Mouse (Mus musculus): ENCODE results near the gene Bola1. TPM values are rescaled to one million over a fixed set of nuclear protein-coding genes. Genes with fewer than 3 reads are reported as not detected.
"Not testable (repeated sequence)": the region's sequence is repeated elsewhere in the genome, so short reads cannot be mapped to it uniquely, and the experiment has no call there.

Gene Bola1
- polyA plus RNA-seq, 1 experiment: 55.4 TPM

DNA sequence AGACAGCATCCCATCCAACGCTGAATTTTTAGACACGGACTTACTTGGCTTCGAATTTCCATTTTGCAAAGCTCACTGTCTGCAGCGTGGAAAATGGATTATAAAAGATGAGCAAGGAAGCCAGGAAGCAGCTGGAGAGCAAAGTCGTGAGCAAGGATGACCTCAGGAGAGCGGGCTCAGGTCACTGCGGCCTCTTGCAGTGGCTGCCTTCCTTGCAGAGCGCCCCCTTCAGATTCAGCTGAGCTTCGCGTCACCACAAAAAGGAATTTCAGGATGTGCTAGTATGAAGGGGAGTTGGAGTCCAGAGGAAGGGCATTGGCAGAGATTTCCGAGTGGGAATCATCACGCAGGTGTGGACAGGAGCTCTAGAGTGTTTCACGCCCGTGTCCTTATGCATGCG, 10.3 kb downstream of the Bola1 start:
- no peaks in the 10 kb centered on the region for H3K27me3 ChIP-seq (ENCODE audit: control insufficient read depth, insufficient read depth, low read length)
- DNase-seq: no peak
- H3K36me3 ChIP-seq (ENCODE audit: control insufficient read depth, insufficient read depth, low read length): no peaks in the 10 kb centered on the region
- H3K27ac ChIP-seq (ENCODE audit: control insufficient read depth, insufficient read depth, low read length): no peak overlapping the region
- H3K4me1 ChIP-seq (replicated peaks; ENCODE audit: control insufficient read depth, insufficient read depth, low read length): no peaks in the 10 kb centered on the region
- 61% methylated on average over 15 of the region's 15 CpGs for WGBS
- no peak overlapping the region for H3K4me3 ChIP-seq (ENCODE audit: control insufficient read depth, insufficient read depth, low read length)
- TF ChIP-seq CTCF (IDR thresholded peaks at IDR 0.05; ENCODE audit: borderline replicate concordance, control insufficient read depth, extremely low read depth, insufficient read depth, low read length, poor library complexity) (no peak), POLR2A (IDR thresholded peaks at IDR 0.05; ENCODE audit: control insufficient read depth, extremely low read depth, insufficient read depth, low read length, poor library complexity) (no peak)

DNA sequence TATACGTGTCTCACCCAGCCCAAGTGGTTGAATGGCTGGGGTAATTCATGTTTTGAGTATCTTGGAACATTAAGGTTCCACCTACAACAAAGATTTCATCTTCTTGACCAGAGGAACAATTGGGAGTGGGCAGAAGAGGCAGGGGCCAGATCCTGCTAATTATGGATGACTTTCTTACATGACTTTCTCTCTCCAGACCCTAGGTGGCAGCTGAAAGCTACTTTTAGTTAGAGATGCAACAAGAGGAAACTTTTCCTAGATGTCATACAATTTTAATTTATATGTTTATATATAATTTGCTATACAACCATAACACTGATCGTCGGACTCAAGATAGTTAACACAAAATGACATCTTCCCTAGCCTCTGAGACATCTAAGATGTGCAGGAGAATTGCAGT, 11.7 kb downstream of the Bola1 start:
- Histone ChIP-seq H3K4me3 (ENCODE audit: control insufficient read depth, insufficient read depth, low read length) (no peak overlapping the region), H3K27ac (ENCODE audit: control insufficient read depth, insufficient read depth, low read length) (no peak overlapping the region), H3K4me1 (replicated peaks; ENCODE audit: control insufficient read depth, insufficient read depth, low read length) (no peaks in the 10 kb centered on the region), H3K36me3 (ENCODE audit: control insufficient read depth, insufficient read depth, low read length) (no peaks in the 10 kb centered on the region), H3K27me3 (ENCODE audit: control insufficient read depth, insufficient read depth, low read length) (no peaks in the 10 kb centered on the region)
- no peak for TF ChIP-seq CTCF (IDR thresholded peaks at IDR 0.05; ENCODE audit: borderline replicate concordance, control insufficient read depth, extremely low read depth, insufficient read depth, low read length, poor library complexity)
- no peak for TF ChIP-seq POLR2A (IDR thresholded peaks at IDR 0.05; ENCODE audit: control insufficient read depth, extremely low read depth, insufficient read depth, low read length, poor library complexity)
- DNase-seq: no peak
- 73% methylated on average over 3 of the region's 3 CpGs for WGBS

DNA sequence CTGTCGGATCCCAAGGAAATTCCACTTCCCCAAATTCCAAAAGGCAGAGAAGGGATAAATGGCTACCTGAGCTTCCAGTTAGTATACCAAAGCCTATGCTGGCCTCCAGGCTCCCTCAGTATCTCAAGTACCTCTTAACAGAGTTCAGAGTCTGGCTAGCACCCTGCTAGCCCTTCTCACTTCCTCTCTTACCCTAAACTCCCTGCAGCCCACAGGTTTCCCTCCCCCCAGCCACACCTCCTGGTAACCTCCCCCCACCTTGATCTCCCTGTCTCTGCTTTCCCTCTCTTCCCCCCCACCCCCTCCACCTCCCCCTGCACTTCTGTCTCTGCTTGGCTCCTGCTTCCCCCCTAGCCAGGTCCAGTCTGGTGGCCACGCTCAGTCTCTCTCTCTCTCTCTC, 19.8 kb downstream of the Bola1 start:
- no peak for DNase-seq
- H3K4me3 ChIP-seq (ENCODE audit: control insufficient read depth, insufficient read depth, low read length): no peak overlapping the region
- WGBS: 64% methylated on average over 2 of the region's 2 CpGs
- no peaks in the 10 kb centered on the region for H3K36me3 ChIP-seq (ENCODE audit: control insufficient read depth, insufficient read depth, low read length)
- peaks cover 20% of the 10 kb centered on the region for H3K4me1 ChIP-seq (replicated peaks; ENCODE audit: control insufficient read depth, insufficient read depth, low read length)
- no peak overlapping the region for H3K27ac ChIP-seq (ENCODE audit: control insufficient read depth, insufficient read depth, low read length)
- H3K27me3 ChIP-seq (ENCODE audit: control insufficient read depth, insufficient read depth, low read length): no peaks in the 10 kb centered on the region
- no peak for TF ChIP-seq POLR2A (IDR thresholded peaks at IDR 0.05; ENCODE audit: control insufficient read depth, extremely low read depth, insufficient read depth, low read length, poor library complexity)

DNA sequence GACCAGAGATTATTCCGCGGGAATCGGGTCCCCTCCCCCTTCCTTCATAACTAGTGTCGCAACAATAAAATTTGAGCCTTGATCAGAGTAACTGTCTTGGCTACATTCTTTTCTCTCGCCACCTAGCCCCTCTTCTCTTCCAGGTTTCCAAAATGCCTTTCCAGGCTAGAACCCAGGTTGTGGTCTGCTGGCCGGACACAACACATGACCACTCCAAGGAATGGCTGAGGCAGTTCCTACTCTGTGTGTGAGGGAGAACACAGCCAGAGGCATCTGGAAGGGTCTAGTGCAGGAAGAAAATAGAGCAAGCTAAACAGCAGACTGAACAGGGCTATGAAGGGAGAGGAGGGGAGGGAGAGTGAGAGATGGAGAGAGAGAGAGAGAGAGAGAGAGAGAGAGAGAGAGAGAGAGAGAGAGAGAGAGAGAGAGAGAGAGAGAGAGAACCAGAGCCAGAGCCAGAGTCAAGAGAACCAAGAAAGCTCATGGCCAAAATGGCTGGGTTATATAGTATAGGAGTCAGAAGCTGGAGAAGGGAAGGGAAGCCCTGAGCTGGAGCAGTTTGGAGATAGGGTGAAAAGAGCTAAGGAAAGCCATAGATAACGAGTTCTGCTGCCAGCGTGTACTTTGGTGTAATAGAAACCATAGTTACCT, 20.8 kb downstream of the Bola1 start:
- WGBS: 35% methylated on average over 8 of the region's 8 CpGs

DNA sequence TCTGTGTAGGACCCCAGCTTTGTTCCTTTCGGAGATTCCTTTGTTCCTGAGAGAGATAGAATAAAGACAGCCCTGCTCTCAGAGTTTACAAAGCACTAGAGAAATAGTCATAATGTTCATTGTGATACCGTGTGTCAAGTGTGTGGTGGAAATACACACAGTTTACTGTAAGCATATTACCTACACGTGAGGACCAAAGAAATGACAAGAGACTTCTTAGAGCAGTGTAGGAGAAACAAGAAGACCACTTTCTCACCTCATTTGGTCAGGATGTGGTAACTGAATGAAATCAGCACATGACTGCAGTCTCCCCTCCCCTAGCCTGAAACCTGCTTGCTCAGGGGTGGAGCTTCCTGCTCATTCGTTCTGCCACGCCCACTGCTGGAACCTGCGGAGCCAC, 21.3 kb downstream of the Bola1 start:
- Histone ChIP-seq H3K27me3 (ENCODE audit: control insufficient read depth, insufficient read depth, low read length) (no peaks in the 10 kb centered on the region), H3K27ac (ENCODE audit: control insufficient read depth, insufficient read depth, low read length) (peak overlapping the region; percentile 96), H3K4me1 (replicated peaks; ENCODE audit: control insufficient read depth, insufficient read depth, low read length) (peaks cover 22% of the 10 kb centered on the region), H3K4me3 (ENCODE audit: control insufficient read depth, insufficient read depth, low read length) (peak overlapping the region; percentile 27; the same call in 1 of the 2 replicates), H3K36me3 (ENCODE audit: control insufficient read depth, insufficient read depth, low read length) (no peaks in the 10 kb centered on the region)
- WGBS: 2% methylated on average over 6 of the region's 6 CpGs
- DNase-seq: peak; percentile 51
- TF ChIP-seq CTCF (IDR thresholded peaks at IDR 0.05; ENCODE audit: borderline replicate concordance, control insufficient read depth, extremely low read depth, insufficient read depth, low read length, poor library complexity) (no peak), POLR2A (IDR thresholded peaks at IDR 0.05; ENCODE audit: control insufficient read depth, extremely low read depth, insufficient read depth, low read length, poor library complexity) (no peak)

More for the DNA sequence above, 20.8 kb downstream of the Bola1 start:
- H3K27ac ChIP-seq (ENCODE audit: control insufficient read depth, insufficient read depth, low read length); H3K4me3 ChIP-seq (ENCODE audit: control insufficient read depth, insufficient read depth, low read length); H3K27me3 ChIP-seq (ENCODE audit: control insufficient read depth, insufficient read depth, low read length); H3K36me3 ChIP-seq (ENCODE audit: control insufficient read depth, insufficient read depth, low read length); DNase-seq: not testable (repeated sequence)
- H3K4me1 ChIP-seq (replicated peaks; ENCODE audit: control insufficient read depth, insufficient read depth, low read length): peaks cover 22% of the 10 kb centered on the region

DNA sequence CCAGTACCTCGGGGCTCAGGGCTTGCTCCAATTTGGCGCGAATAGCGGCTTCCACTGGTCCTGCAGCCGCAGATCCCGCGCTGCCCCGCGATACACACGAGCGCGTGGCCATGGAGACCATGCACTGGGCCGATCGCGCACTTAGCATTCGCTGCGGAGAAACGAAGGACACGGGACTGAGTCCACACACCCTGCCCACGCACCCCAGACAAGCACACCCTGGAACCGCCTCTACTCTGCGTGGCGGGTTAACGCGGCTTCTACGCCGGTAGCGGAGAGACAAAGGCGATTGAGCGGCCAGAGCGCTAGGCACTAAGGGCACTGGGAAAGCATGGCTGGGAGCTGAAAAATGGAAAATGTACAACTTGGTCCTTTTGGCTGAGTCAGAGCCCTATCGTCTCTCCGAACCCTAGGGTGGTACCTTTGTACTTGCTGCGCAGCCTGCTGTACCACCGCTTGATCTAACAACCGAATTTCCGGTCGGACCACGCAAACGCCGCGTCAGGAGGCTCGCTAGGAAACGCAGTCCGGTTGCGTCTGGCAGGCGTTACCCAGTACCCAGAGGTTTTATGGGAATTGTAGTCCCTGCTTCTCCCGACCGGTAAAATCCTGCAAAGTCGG, 22.3 kb downstream of the Bola1 start:
- no peak for TF ChIP-seq CTCF (IDR thresholded peaks at IDR 0.05; ENCODE audit: borderline replicate concordance, control insufficient read depth, extremely low read depth, insufficient read depth, low read length, poor library complexity)
- peak; percentile 67 for TF ChIP-seq POLR2A (IDR thresholded peaks at IDR 0.05; ENCODE audit: control insufficient read depth, extremely low read depth, insufficient read depth, low read length, poor library complexity)
- peaks cover 22% of the 10 kb centered on the region for H3K4me1 ChIP-seq (replicated peaks; ENCODE audit: control insufficient read depth, insufficient read depth, low read length)
- H3K27ac ChIP-seq (ENCODE audit: control insufficient read depth, insufficient read depth, low read length): peak overlapping the region; percentile 67; the same call in 1 of the 2 replicates
- peak overlapping the region; percentile 89 for H3K4me3 ChIP-seq (ENCODE audit: control insufficient read depth, insufficient read depth, low read length)
- under 1% methylated on average over 50 of the region's 50 CpGs for WGBS
- H3K36me3 ChIP-seq (ENCODE audit: control insufficient read depth, insufficient read depth, low read length): no peaks in the 10 kb centered on the region
- H3K27me3 ChIP-seq (ENCODE audit: control insufficient read depth, insufficient read depth, low read length): no peaks in the 10 kb centered on the region
- peak; percentile 84 for DNase-seq
